ENCODE assay signal across 13 mouse cellular contexts in genomic region chr7:133571927-133572326, GRCm38 (mm10). TPM values are rescaled to one million over a fixed set of nuclear protein-coding genes. Genes with fewer than 3 reads are reported as not detected.
A peak's percentile ranks its signal among the peaks of the same experiment; 100 is the strongest.
DNase-seq lines count a peak whose midpoint lies in the region; ATAC-seq and TF ChIP-seq lines count a peak whose summit lies in the region.
"Had no signal": no experiment of that assay in that cellular context is flagged by ENCODE, and none has a peak within 500 bp of the region (broad histone marks: within the 10 kb centered on the region; RNA-seq: fewer than 3 reads in every experiment).

No protein-coding gene starts in this region.

- H3K36me3 ChIP-seq in intestine, postnatal 0 days (ENCODE audit: control insufficient read depth, insufficient read depth), result no peaks in the 10 kb centered on the region
- H3K36me3 ChIP-seq in intestine, embryonic 16.5 days (ENCODE audit: control insufficient read depth, insufficient read depth, low read length), result no peaks in the 10 kb centered on the region
- H3K36me3 ChIP-seq: embryonic facial prominence, embryonic 15.5 days; heart, embryonic 15.5 days; neural tube, embryonic 12.5 days had no signal

- H3K27ac ChIP-seq in intestine, postnatal 0 days (ENCODE audit: low read depth, low read length), result no peak overlapping the region
- H3K27ac ChIP-seq in intestine, embryonic 16.5 days (ENCODE audit: low read length), result no peak overlapping the region
- H3K27ac ChIP-seq: embryonic facial prominence, embryonic 15.5 days; heart, embryonic 15.5 days; neural tube, embryonic 12.5 days had no signal

- no peak overlapping the region for H3K4me2 ChIP-seq in intestine, postnatal 0 days (replicated peaks; ENCODE audit: low read depth)
- H3K4me2 ChIP-seq in intestine, embryonic 16.5 days (ENCODE audit: low read depth, low read length), result no peak overlapping the region
- H3K4me2 ChIP-seq: embryonic facial prominence, embryonic 15.5 days; heart, embryonic 15.5 days; neural tube, embryonic 12.5 days had no signal

- TF ChIP-seq CTCF in intestine, postnatal 0 days (IDR thresholded peaks at IDR 0.05; ENCODE audit: low read depth), result peak; percentile 60

- H3K4me1 ChIP-seq in intestine, postnatal 0 days (replicated peaks; ENCODE audit: control insufficient read depth, insufficient read depth, low read length), result no peaks in the 10 kb centered on the region
- peaks cover 8% of the 10 kb centered on the region; the same call in 1 of the 2 replicates for H3K4me1 ChIP-seq in intestine, embryonic 16.5 days (ENCODE audit: control insufficient read depth, insufficient read depth, low read length)
- H3K4me1 ChIP-seq: heart, embryonic 15.5 days; neural tube, embryonic 12.5 days had no signal

- DNase-seq in 3T3-L1 (ENCODE audit: low read depth, low spot score) (peak; percentile 46), ES-CJ7 (ENCODE audit: low read depth, low spot score) (peak; percentile 53)
- DNase-seq in cerebellum, adult 9-11 months, result peak; percentile 53
- DNase-seq in frontal cortex, postnatal 10 days (ENCODE audit: low spot score in 2 of 2), result no peak
- no peak for DNase-seq in right cerebral cortex, adult 2 months (ENCODE audit: low spot score in 2 of 2)
- DNase-seq in adrenal gland, postnatal 10 days, result no peak
- DNase-seq: layer of hippocampus, adult 9-11 months had no signal

- no peak for ATAC-seq in intestine, postnatal 0 days
- no peak for ATAC-seq in intestine, embryonic 16.5 days

- H3K9ac ChIP-seq in intestine, postnatal 0 days (ENCODE audit: low read depth, low read length), result no peak overlapping the region
- no peak overlapping the region for H3K9ac ChIP-seq in intestine, embryonic 16.5 days (ENCODE audit: low read depth, low read length)
- H3K9ac ChIP-seq: embryonic facial prominence, embryonic 15.5 days; heart, embryonic 15.5 days; neural tube, embryonic 12.5 days had no signal

- WGBS in intestine, postnatal 0 days, result 32% methylated on average over 3 of the region's 3 CpGs
- 27% methylated on average over 3 of the region's 3 CpGs for WGBS in intestine, embryonic 16.5 days

- no peaks in the 10 kb centered on the region for H3K27me3 ChIP-seq in intestine, postnatal 0 days (replicated peaks; ENCODE audit: control insufficient read depth, insufficient read depth, low read length)
- H3K27me3 ChIP-seq in intestine, embryonic 16.5 days (replicated peaks; ENCODE audit: control insufficient read depth, insufficient read depth, low read length), result no peaks in the 10 kb centered on the region
- H3K27me3 ChIP-seq: embryonic facial prominence, embryonic 15.5 days; heart, embryonic 15.5 days; neural tube, embryonic 12.5 days had no signal

- H3K4me3 ChIP-seq in intestine, postnatal 0 days (ENCODE audit: low read depth, low read length), result no peak overlapping the region
- no peak overlapping the region for H3K4me3 ChIP-seq in intestine, embryonic 16.5 days (ENCODE audit: low read length)
- H3K4me3 ChIP-seq: embryonic facial prominence, embryonic 15.5 days; heart, embryonic 15.5 days; neural tube, embryonic 12.5 days had no signal

- H3K9me3 ChIP-seq in intestine, postnatal 0 days (ENCODE audit: control insufficient read depth), result no peaks in the 10 kb centered on the region
- no peaks in the 10 kb centered on the region for H3K9me3 ChIP-seq in intestine, embryonic 16.5 days (ENCODE audit: control insufficient read depth, low read length)
- H3K9me3 ChIP-seq: embryonic facial prominence, embryonic 15.5 days; heart, embryonic 15.5 days; neural tube, embryonic 12.5 days had no signal

RNA-seq across cellular contexts. Expression of gene Tex36, which starts 30.0 kb away (rescaled TPM):
- not detected in 2 replicates for polyA plus RNA-seq in intestine, postnatal 0 days (2015; fragmentation: Nextera tagmentation; extraction: Ambion mirVana)
- polyA plus RNA-seq in intestine, embryonic 16.5 days (2015; fragmentation: Nextera tagmentation; extraction: Ambion mirVana), result 0.13 TPM in 1 of 2 replicates, not detected in the other
- not detected for total RNA-seq in adrenal gland, postnatal 10 days (2021)
- polyA plus RNA-seq: embryonic facial prominence, embryonic 15.5 days; heart, embryonic 15.5 days; lung, embryonic 16.5 days; neural tube, embryonic 12.5 days had no signal

Comparison
In these comparisons a context has a peak if more than half of its experiments do, and no peak if none do; other contexts are left out.
1. DNase-seq: peak in 3T3-L1 (single experiment), ES-CJ7 (single experiment) and cerebellum, adult 9-11 months (single experiment); none in frontal cortex, postnatal 10 days (0 of 2), right cerebral cortex, adult 2 months (0 of 2) and adrenal gland, postnatal 10 days (single experiment).